Mouse (Mus musculus): Measurements from ENCODE around the gene Tcp11. TPM values are rescaled to one million over a fixed set of nuclear protein-coding genes. Genes with fewer than 3 reads are reported as not detected.

Gene Tcp11
- total and polyA plus RNA-seq, 3 experiments, result 1.8 TPM; not detected in 2

- Histone ChIP-seq H3K27me3 (ENCODE audit: control insufficient read depth, insufficient read depth, low read length) (peaks cover 8% of the 10 kb centered on the region), H3K4me3 (no peak overlapping the region), H3K27ac (no peak overlapping the region), H3K79me2 (replicated peaks; ENCODE audit: control insufficient read depth, insufficient read depth, low read length) (no peaks in the 10 kb centered on the region), H3K9ac (ENCODE audit: low read depth, low read length) (no peak overlapping the region), H3K36me3 (ENCODE audit: control insufficient read depth, insufficient read depth, low read length) (no peaks in the 10 kb centered on the region), H3K4me1 (ENCODE audit: control insufficient read depth, insufficient read depth, low read length) (no peaks in the 10 kb centered on the region)
- TF ChIP-seq EP300 (IDR thresholded peaks at IDR 0.05; ENCODE audit: insufficient read depth, low read depth, low read length) (no peak), CTCF (IDR thresholded peaks at IDR 0.05) (no peak), POLR2A (IDR thresholded peaks at IDR 0.05; ENCODE audit: insufficient read depth, low read depth, low read length) (no peak)
- no peak for DNase-seq
- intact Hi-C loops (cut with DNase I), result no loop called here
- 49% methylated on average over 13 of the region's 13 CpGs for WGBS
Measured at GRCm38 (mm10) chr17:28082863-28083262, 2.4 kb upstream of the Tcp11 start.

GRCm38 (mm10) chr17:28081856-28082255, 1.4 kb upstream of the Tcp11 start:
- no peak for TF ChIP-seq EP300 (IDR thresholded peaks at IDR 0.05; ENCODE audit: insufficient read depth, low read depth, low read length)
- no peak for TF ChIP-seq POLR2A (IDR thresholded peaks at IDR 0.05; ENCODE audit: insufficient read depth, low read depth, low read length)
- TF ChIP-seq CTCF (IDR thresholded peaks at IDR 0.05), result no peak
- H3K79me2 ChIP-seq (replicated peaks; ENCODE audit: control insufficient read depth, insufficient read depth, low read length), result no peaks in the 10 kb centered on the region
- no peak overlapping the region for H3K9ac ChIP-seq (ENCODE audit: low read depth, low read length)
- H3K27ac ChIP-seq, result no peak overlapping the region
- DNase-seq, result no peak
- no peak overlapping the region for H3K4me3 ChIP-seq
- intact Hi-C loops (cut with DNase I), result no loop called here
- 76% methylated on average over 7 of the region's 7 CpGs for WGBS
- H3K27me3 ChIP-seq (ENCODE audit: control insufficient read depth, insufficient read depth, low read length), result peaks cover 8% of the 10 kb centered on the region
- H3K4me1 ChIP-seq (ENCODE audit: control insufficient read depth, insufficient read depth, low read length), result no peaks in the 10 kb centered on the region
- H3K36me3 ChIP-seq (ENCODE audit: control insufficient read depth, insufficient read depth, low read length), result no peaks in the 10 kb centered on the region

GRCm38 (mm10) chr17:28081385-28081784, 946 bp upstream of the Tcp11 start:
- intact Hi-C loops (cut with DNase I), result no loop called here
- no peaks in the 10 kb centered on the region for H3K79me2 ChIP-seq (replicated peaks; ENCODE audit: control insufficient read depth, insufficient read depth, low read length)
- no peak for DNase-seq
- 59% methylated on average over 9 of the region's 9 CpGs for WGBS
- H3K27me3 ChIP-seq (ENCODE audit: control insufficient read depth, insufficient read depth, low read length), result peaks cover 8% of the 10 kb centered on the region
- no peak overlapping the region for H3K4me3 ChIP-seq
- H3K4me1 ChIP-seq (ENCODE audit: control insufficient read depth, insufficient read depth, low read length), result no peaks in the 10 kb centered on the region
- H3K9ac ChIP-seq (ENCODE audit: low read depth, low read length), result no peak overlapping the region
- H3K36me3 ChIP-seq (ENCODE audit: control insufficient read depth, insufficient read depth, low read length), result no peaks in the 10 kb centered on the region
- TF ChIP-seq POLR2A (IDR thresholded peaks at IDR 0.05; ENCODE audit: insufficient read depth, low read depth, low read length) (no peak), EP300 (IDR thresholded peaks at IDR 0.05; ENCODE audit: insufficient read depth, low read depth, low read length) (no peak), CTCF (IDR thresholded peaks at IDR 0.05) (peak; percentile 67)
- H3K27ac ChIP-seq, result no peak overlapping the region

GRCm38 (mm10) chr17:28080817-28081165, 352 bp upstream of the Tcp11 start:
- DNase-seq, result no peak
- peaks cover 8% of the 10 kb centered on the region for H3K27me3 ChIP-seq (ENCODE audit: control insufficient read depth, insufficient read depth, low read length)
- no peak overlapping the region for H3K9ac ChIP-seq (ENCODE audit: low read depth, low read length)
- no peaks in the 10 kb centered on the region for H3K4me1 ChIP-seq (ENCODE audit: control insufficient read depth, insufficient read depth, low read length)
- H3K4me3 ChIP-seq, result no peak overlapping the region
- intact Hi-C loops (cut with DNase I), result no loop called here
- no peak for TF ChIP-seq POLR2A (IDR thresholded peaks at IDR 0.05; ENCODE audit: insufficient read depth, low read depth, low read length)
- no peak for TF ChIP-seq CTCF (IDR thresholded peaks at IDR 0.05)
- TF ChIP-seq EP300 (IDR thresholded peaks at IDR 0.05; ENCODE audit: insufficient read depth, low read depth, low read length), result no peak
- no peaks in the 10 kb centered on the region for H3K79me2 ChIP-seq (replicated peaks; ENCODE audit: control insufficient read depth, insufficient read depth, low read length)
- H3K36me3 ChIP-seq (ENCODE audit: control insufficient read depth, insufficient read depth, low read length), result no peaks in the 10 kb centered on the region
- WGBS, result 31% methylated on average over 9 of the region's 9 CpGs
- H3K27ac ChIP-seq, result no peak overlapping the region

GRCm38 (mm10) chr17:28079618-28080017, 821 bp downstream of the Tcp11 start:
- Histone ChIP-seq H3K4me3 (peak overlapping the region; percentile 75), H3K36me3 (ENCODE audit: control insufficient read depth, insufficient read depth, low read length) (no peaks in the 10 kb centered on the region), H3K27me3 (ENCODE audit: control insufficient read depth, insufficient read depth, low read length) (peaks cover 8% of the 10 kb centered on the region), H3K4me1 (ENCODE audit: control insufficient read depth, insufficient read depth, low read length) (no peaks in the 10 kb centered on the region), H3K27ac (no peak overlapping the region), H3K79me2 (replicated peaks; ENCODE audit: control insufficient read depth, insufficient read depth, low read length) (no peaks in the 10 kb centered on the region), H3K9ac (ENCODE audit: low read depth, low read length) (peak overlapping the region; percentile 71)
- TF ChIP-seq POLR2A (IDR thresholded peaks at IDR 0.05; ENCODE audit: insufficient read depth, low read depth, low read length) (no peak), CTCF (IDR thresholded peaks at IDR 0.05) (peak; percentile 85), EP300 (IDR thresholded peaks at IDR 0.05; ENCODE audit: insufficient read depth, low read depth, low read length) (peak; percentile 80)
- DNase-seq, result peak; percentile 81 to 87
- under 1% methylated on average over 25 of the region's 25 CpGs for WGBS
- intact Hi-C loops (cut with DNase I), result loop anchor here (1.0 kb wide), 2 partner anchors 90 to 172 kb away; no protein-coding TSS in a partner anchor

GRCm38 (mm10) chr17:28078028-28078427, 2.4 kb downstream of the Tcp11 start:
- no peaks in the 10 kb centered on the region for H3K79me2 ChIP-seq (replicated peaks; ENCODE audit: control insufficient read depth, insufficient read depth, low read length)
- no peak overlapping the region for H3K4me3 ChIP-seq
- H3K36me3 ChIP-seq (ENCODE audit: control insufficient read depth, insufficient read depth, low read length), result no peaks in the 10 kb centered on the region
- H3K27me3 ChIP-seq (ENCODE audit: control insufficient read depth, insufficient read depth, low read length), result peaks cover 8% of the 10 kb centered on the region
- TF ChIP-seq CTCF (IDR thresholded peaks at IDR 0.05), result no peak
- TF ChIP-seq EP300 (IDR thresholded peaks at IDR 0.05; ENCODE audit: insufficient read depth, low read depth, low read length), result no peak
- TF ChIP-seq POLR2A (IDR thresholded peaks at IDR 0.05; ENCODE audit: insufficient read depth, low read depth, low read length), result no peak
- intact Hi-C loops (cut with DNase I), result no loop called here
- no peak overlapping the region for H3K9ac ChIP-seq (ENCODE audit: low read depth, low read length)
- no peaks in the 10 kb centered on the region for H3K4me1 ChIP-seq (ENCODE audit: control insufficient read depth, insufficient read depth, low read length)
- 76% methylated on average over 9 of the region's 9 CpGs for WGBS
- no peak overlapping the region for H3K27ac ChIP-seq
- DNase-seq, result no peak

All from heart, adult 2 months (tissue).